Mouse (Mus musculus) G1E (cell line): ENCODE results near the gene Crtac1.

Experiments used
- CTCF ChIP-seq: IDR thresholded peaks from 2 replicates; pipeline ENCODE4 v1.5.1; 2012; ENCODE audit warnings: low read depth, low read length, inconsistent platforms, mixed read lengths
- GATA1 ChIP-seq: IDR thresholded peaks from 2 replicates; pipeline ENCODE4 v1.6.1; 2012; ENCODE audit warnings: borderline replicate concordance, low read length, inconsistent platforms, mixed read lengths
- GATA2 ChIP-seq: IDR thresholded peaks from 2 replicates; pipeline ENCODE4 v1.6.1; 2012; ENCODE audit warnings: low read depth, low read length, inconsistent platforms, borderline replicate concordance
- POLR2AphosphoS5 ChIP-seq: IDR thresholded peaks from 2 replicates; pipeline ENCODE4 v1.6.1; 2012; ENCODE audit warnings: low read depth, low read length, inconsistent platforms; ENCODE audit not compliant: insufficient replicate concordance
- TAL1 ChIP-seq: conservative IDR thresholded peaks from 2 replicates; pipeline ENCODE4 v1.6.1; 2012; ENCODE audit warnings: low read depth, low read length, inconsistent platforms, mixed read lengths

DNA sequence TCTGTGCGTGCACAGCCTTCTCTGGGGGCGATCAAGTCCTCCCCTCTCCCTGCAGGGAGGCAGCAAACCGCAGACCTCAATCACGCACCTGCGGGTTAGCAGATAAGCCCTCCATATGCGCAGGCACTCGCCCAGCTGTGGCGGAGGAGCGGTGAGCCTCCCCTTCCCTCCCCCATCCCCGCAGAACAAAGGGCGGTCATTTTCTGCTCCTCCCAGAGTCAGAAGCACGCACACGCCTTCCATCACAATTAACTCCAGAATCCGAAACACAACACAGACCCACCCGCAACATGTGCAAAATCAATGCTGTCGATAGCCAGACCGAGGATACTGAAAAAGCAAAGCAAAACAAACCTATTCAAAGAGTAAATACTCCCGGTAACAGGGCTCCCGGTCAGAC lies 22.4 kb downstream of the Crtac1 start:
- TF ChIP-seq CTCF: no peak
- TF ChIP-seq POLR2AphosphoS5: no peak
- no peak for TF ChIP-seq GATA1
- no peak for TF ChIP-seq TAL1
- no peak for TF ChIP-seq GATA2
